Mouse (Mus musculus) erythroblast, embryonic 14.5 days (primary cell): ENCODE results near the gene Chsy1. TPM values are rescaled to one million over a fixed set of nuclear protein-coding genes. Genes with fewer than 3 reads are reported as not detected.

Experiments
- H3K27me3 ChIP-seq: 2 replicates; pipeline ENCODE4 v1.6.1; 2012; ENCODE audit warnings: inconsistent platforms; ENCODE audit not compliant: control insufficient read depth
- H3K36me3 ChIP-seq: 2 replicates; pipeline ENCODE4 v1.6.1; 2012; ENCODE audit warnings: mild to moderate bottlenecking, inconsistent platforms; ENCODE audit not compliant: control insufficient read depth
- H3K4me1 ChIP-seq: 2 replicates; pipeline ENCODE4 v1.6.1; 2012; ENCODE audit warnings: inconsistent platforms; ENCODE audit not compliant: control insufficient read depth
- H3K4me3 ChIP-seq: replicated peaks from 2 replicates; pipeline ENCODE3; 2012; ENCODE audit warnings: moderate library complexity, mild to moderate bottlenecking, inconsistent platforms
- H3K9me3 ChIP-seq: 2 replicates; pipeline ENCODE4 v1.6.1; 2012; ENCODE audit warnings: low read length, inconsistent platforms, mixed read lengths; ENCODE audit not compliant: control insufficient read depth
- GATA1 ChIP-seq: IDR thresholded peaks from 2 replicates; pipeline ENCODE4 v1.6.1; 2012; ENCODE audit warnings: low read length, inconsistent platforms, mixed read lengths
- TAL1 ChIP-seq: IDR thresholded peaks from 3 replicates; pipeline ENCODE4 v1.6.1; 2012; ENCODE audit warnings: low read length, inconsistent platforms, mixed read lengths
- polyA plus RNA-seq: library from polyadenylated mRNA; stranded (reverse); fragments of >175 nt; gene quantifications from 2 replicates; pipeline ENCODE4 v1.2.3, GENCODE M21; 2012

Chsy1 gene
- polyA plus RNA-seq, 1 experiment, result 1.4 TPM

- TF ChIP-seq GATA1 (no peak), TAL1 (no peak)
- peaks cover 4% of the 10 kb centered on the region; the same call in 1 of the 2 replicates for H3K9me3 ChIP-seq
- H3K27me3 ChIP-seq, result no peaks in the 10 kb centered on the region
- peaks cover 41% of the 10 kb centered on the region for H3K4me1 ChIP-seq
- H3K4me3 ChIP-seq, result no peak overlapping the region
- H3K36me3 ChIP-seq, result peaks cover 79% of the 10 kb centered on the region
These were observed 22.6 kb downstream of the Chsy1 start for GRCm38 (mm10) chr7:66131776-66132421.

GRCm38 (mm10) chr7:66134154-66134553, 24.8 kb downstream of the Chsy1 start:
- peaks cover 76% of the 10 kb centered on the region for H3K36me3 ChIP-seq
- peaks cover 4% of the 10 kb centered on the region; the same call in 1 of the 2 replicates for H3K9me3 ChIP-seq
- H3K4me3 ChIP-seq, result no peak overlapping the region
- TF ChIP-seq TAL1 (no peak), GATA1 (no peak)
- no peaks in the 10 kb centered on the region for H3K27me3 ChIP-seq
- peaks cover 53% of the 10 kb centered on the region for H3K4me1 ChIP-seq

- Histone ChIP-seq H3K27me3 (no peaks in the 10 kb centered on the region), H3K36me3 (peaks cover 76% of the 10 kb centered on the region), H3K4me3 (no peak overlapping the region), H3K4me1 (peaks cover 66% of the 10 kb centered on the region), H3K9me3 (peaks cover 1% of the 10 kb centered on the region; the same call in 1 of the 2 replicates)
- TF ChIP-seq TAL1 (no peak), GATA1 (no peak)
These were observed 26.3 kb downstream of the Chsy1 start for GRCm38 (mm10) chr7:66135644-66136043.

- H3K4me3 ChIP-seq, result no peak overlapping the region
- H3K9me3 ChIP-seq, result no peaks in the 10 kb centered on the region
- peaks cover 70% of the 10 kb centered on the region for H3K4me1 ChIP-seq
- H3K27me3 ChIP-seq, result no peaks in the 10 kb centered on the region
- H3K36me3 ChIP-seq, result peaks cover 76% of the 10 kb centered on the region
- TF ChIP-seq GATA1 (no peak), TAL1 (no peak)
These were observed 26.9 kb downstream of the Chsy1 start for GRCm38 (mm10) chr7:66136187-66136586.

GRCm38 (mm10) chr7:66137309-66137708, 28.0 kb downstream of the Chsy1 start:
- H3K9me3 ChIP-seq, result no peaks in the 10 kb centered on the region
- no peaks in the 10 kb centered on the region for H3K27me3 ChIP-seq
- H3K4me1 ChIP-seq, result peaks cover 66% of the 10 kb centered on the region
- no peak overlapping the region for H3K4me3 ChIP-seq
- TF ChIP-seq GATA1, result no peak
- TF ChIP-seq TAL1, result no peak
- peaks cover 70% of the 10 kb centered on the region for H3K36me3 ChIP-seq

- Histone ChIP-seq H3K4me1 (peaks cover 65% of the 10 kb centered on the region), H3K27me3 (no peaks in the 10 kb centered on the region), H3K4me3 (no peak overlapping the region), H3K9me3 (no peaks in the 10 kb centered on the region), H3K36me3 (peaks cover 75% of the 10 kb centered on the region)
- TF ChIP-seq GATA1, result no peak
- no peak for TF ChIP-seq TAL1
These were observed 29.0 kb downstream of the Chsy1 start for GRCm38 (mm10) chr7:66138301-66138700.

- H3K9me3 ChIP-seq, result no peaks in the 10 kb centered on the region
- H3K4me1 ChIP-seq, result peaks cover 69% of the 10 kb centered on the region
- H3K36me3 ChIP-seq, result peaks cover 80% of the 10 kb centered on the region
- TF ChIP-seq TAL1, result no peak
- no peak for TF ChIP-seq GATA1
- no peaks in the 10 kb centered on the region for H3K27me3 ChIP-seq
- H3K4me3 ChIP-seq, result no peak overlapping the region
These were observed 29.6 kb downstream of the Chsy1 start for GRCm38 (mm10) chr7:66138878-66139277.

- Histone ChIP-seq H3K4me1 (peaks cover 73% of the 10 kb centered on the region), H3K36me3 (peaks cover 83% of the 10 kb centered on the region), H3K27me3 (no peaks in the 10 kb centered on the region), H3K9me3 (no peaks in the 10 kb centered on the region), H3K4me3 (no peak overlapping the region)
- TF ChIP-seq TAL1, result no peak
- TF ChIP-seq GATA1, result no peak
These were observed 30.8 kb downstream of the Chsy1 start for GRCm38 (mm10) chr7:66140095-66140494.

GRCm38 (mm10) chr7:66140923-66141570, 31.7 kb downstream of the Chsy1 start:
- TF ChIP-seq GATA1 (no peak), TAL1 (no peak)
- Histone ChIP-seq H3K36me3 (peaks cover 75% of the 10 kb centered on the region), H3K4me3 (no peak overlapping the region), H3K27me3 (no peaks in the 10 kb centered on the region), H3K4me1 (peaks cover 64% of the 10 kb centered on the region), H3K9me3 (no peaks in the 10 kb centered on the region)

GRCm38 (mm10) chr7:66142514-66142913, 33.2 kb downstream of the Chsy1 start:
- Histone ChIP-seq H3K4me1 (peaks cover 49% of the 10 kb centered on the region), H3K27me3 (no peaks in the 10 kb centered on the region), H3K9me3 (no peaks in the 10 kb centered on the region), H3K36me3 (peaks cover 71% of the 10 kb centered on the region), H3K4me3 (no peak overlapping the region)
- no peak for TF ChIP-seq TAL1
- no peak for TF ChIP-seq GATA1
